Comparison of ENCODE assay signal across 8 mouse cellular contexts in the genomic region with DNA sequence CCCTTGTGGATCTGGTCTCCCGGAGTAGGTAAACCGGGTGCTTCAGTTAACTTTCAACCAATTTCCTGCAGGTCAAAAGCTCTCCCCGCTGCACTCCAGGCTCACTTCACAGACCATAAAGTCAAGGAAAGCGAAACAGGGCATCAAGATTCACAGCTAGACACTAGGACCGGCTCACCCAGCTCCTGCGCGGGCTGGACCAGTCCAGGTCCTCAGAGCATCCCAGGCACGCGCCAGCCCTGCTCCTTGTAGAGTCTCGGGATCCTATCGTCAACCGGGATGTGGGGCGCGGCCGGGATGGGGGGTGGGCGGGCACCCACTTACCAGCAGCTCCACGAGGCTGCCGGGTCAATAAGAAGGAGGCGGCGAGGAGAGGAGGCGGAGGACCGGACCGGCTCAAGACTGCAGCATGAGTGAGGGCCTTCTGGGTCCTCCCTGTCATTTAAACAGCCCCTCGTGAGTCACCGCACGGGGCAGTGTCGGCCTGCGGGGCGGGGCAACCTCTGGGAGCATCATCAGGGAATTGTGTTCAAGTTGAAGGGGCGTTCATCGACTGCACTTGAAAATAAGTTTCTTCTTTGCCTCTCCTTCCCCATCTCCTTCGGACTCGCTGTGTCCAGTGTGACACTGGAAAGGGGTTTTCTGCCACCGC. TPM values are rescaled to one million over a fixed set of nuclear protein-coding genes. Genes with fewer than 3 reads are reported as not detected.
DNase-seq lines count a peak whose midpoint lies in the region; ATAC-seq and TF ChIP-seq lines count a peak whose summit lies in the region.

A gene (minus strand): TSS at position 413 of the 652 bp plus-strand sequence.

- peak within 1 kb of the TSS; percentile 16; the same call in 1 of the 2 replicates for H3K4me3 ChIP-seq in lung, postnatal 0 days (ENCODE audit: low read depth, low read length)
- H3K4me3 ChIP-seq in forebrain, embryonic 11.5 days (ENCODE audit: low read depth, low read length) = peak within 1 kb of the TSS; percentile 19; the same call in 1 of the 2 replicates
- H3K4me3 ChIP-seq in limb, embryonic 10.5 days = peak within 1 kb of the TSS; percentile 47
- peak within 1 kb of the TSS; percentile 1; the same call in 1 of the 2 replicates for H3K4me3 ChIP-seq in neural tube, embryonic 12.5 days

- peak; percentile 32 for DNase-seq in lung, postnatal 0 days (ENCODE audit: low spot score)
- DNase-seq in lung, postnatal 25 days (ENCODE audit: low spot score) = no peak
- peak; percentile 78 for DNase-seq in forebrain, embryonic 11.5 days (ENCODE audit: low spot score)
- peak; percentile 78 for DNase-seq in limb, embryonic 10.5 days (ENCODE audit: low spot score)
- DNase-seq in layer of hippocampus, adult 11-12 months (ENCODE audit: low spot score) = no peak
- DNase-seq in natural killer cell, adult 2 months (ENCODE audit: low spot score in 2 of 2) = no peak
- DNase-seq in spleen, postnatal 4 days (ENCODE audit: low spot score in 2 of 2) = no peak

- H3K9ac ChIP-seq in lung, postnatal 0 days (replicated peaks; ENCODE audit: low read depth) = no peak within 1 kb of the TSS
- peak within 1 kb of the TSS; percentile 37 for H3K9ac ChIP-seq in forebrain, embryonic 11.5 days (ENCODE audit: low read length)
- 0 out of 2 replicates have a peak within 1 kb of the TSS, but pooled peaks have one; percentile 6 for H3K9ac ChIP-seq in neural tube, embryonic 12.5 days

- H3K36me3 ChIP-seq in lung, postnatal 0 days (ENCODE audit: insufficient read depth, low read length) = no peaks in the 10 kb centered on the region
- no peaks in the 10 kb centered on the region for H3K36me3 ChIP-seq in forebrain, embryonic 11.5 days (ENCODE audit: control insufficient read depth, insufficient read depth, low read length)
- H3K36me3 ChIP-seq in limb, embryonic 10.5 days = no peaks in the 10 kb centered on the region
- H3K36me3 ChIP-seq in neural tube, embryonic 12.5 days = no peaks in the 10 kb centered on the region

- TF ChIP-seq EP300 in lung, postnatal 0 days (IDR thresholded peaks at IDR 0.05) = no peak

- ATAC-seq in lung, postnatal 0 days = peak; percentile 47
- peak; percentile 49; the same call in 1 of the 2 replicates for ATAC-seq in forebrain, embryonic 11.5 days (replicated peaks; ENCODE audit: low FRiP score)
- ATAC-seq in neural tube, embryonic 12.5 days (ENCODE audit: low FRiP score, low read depth) = peak; percentile 52; the same call in 1 of the 2 replicates

- H3K9me3 ChIP-seq in lung, postnatal 0 days (ENCODE audit: low read length) = no peaks in the 10 kb centered on the region
- no peaks in the 10 kb centered on the region for H3K9me3 ChIP-seq in forebrain, embryonic 11.5 days (ENCODE audit: control insufficient read depth, low read length)
- no peaks in the 10 kb centered on the region for H3K9me3 ChIP-seq in limb, embryonic 10.5 days (replicated peaks)
- H3K9me3 ChIP-seq in neural tube, embryonic 12.5 days = no peaks in the 10 kb centered on the region

- 8% methylated on average over 32 of the region's 34 CpGs for WGBS in lung, postnatal 0 days
- WGBS in forebrain, embryonic 11.5 days = 6% methylated on average over 34 of the region's 34 CpGs
- 6% methylated on average over 34 of the region's 34 CpGs for WGBS in limb, embryonic 10.5 days
- WGBS in neural tube, embryonic 12.5 days = 6% methylated on average over 34 of the region's 34 CpGs

- H3K4me1 ChIP-seq in lung, postnatal 0 days (ENCODE audit: insufficient read depth, low read depth, low read length) = peaks cover 4% of the 10 kb centered on the region
- peaks cover 4% of the 10 kb centered on the region; the same call in 1 of the 2 replicates for H3K4me1 ChIP-seq in forebrain, embryonic 11.5 days (replicated peaks; ENCODE audit: control insufficient read depth, insufficient read depth, low read length)
- H3K4me1 ChIP-seq in limb, embryonic 10.5 days = peaks cover 74% of the 10 kb centered on the region
- peaks cover 25% of the 10 kb centered on the region for H3K4me1 ChIP-seq in neural tube, embryonic 12.5 days

- peak within 1 kb of the TSS; percentile 30 for H3K4me2 ChIP-seq in lung, postnatal 0 days (replicated peaks; ENCODE audit: low read depth, low read length)
- H3K4me2 ChIP-seq in forebrain, embryonic 11.5 days (ENCODE audit: low read depth, low read length, severe bottlenecking) = peak within 1 kb of the TSS; percentile 47
- peak within 1 kb of the TSS; percentile 58 for H3K4me2 ChIP-seq in neural tube, embryonic 12.5 days (replicated peaks)

- TF ChIP-seq CTCF in lung, postnatal 0 days (IDR thresholded peaks at IDR 0.05) = peak; percentile 48

- peaks cover 21% of the 10 kb centered on the region; the same call in 1 of the 2 replicates for H3K27me3 ChIP-seq in lung, postnatal 0 days (replicated peaks; ENCODE audit: insufficient read depth, low read length)
- peaks cover 20% of the 10 kb centered on the region for H3K27me3 ChIP-seq in forebrain, embryonic 11.5 days (ENCODE audit: control insufficient read depth, insufficient read depth, low read length)
- H3K27me3 ChIP-seq in limb, embryonic 10.5 days (ENCODE audit: low read depth, poor library complexity, severe bottlenecking) = peaks cover 53% of the 10 kb centered on the region
- peaks cover 38% of the 10 kb centered on the region for H3K27me3 ChIP-seq in neural tube, embryonic 12.5 days (replicated peaks)

- H3K27ac ChIP-seq in lung, postnatal 0 days (ENCODE audit: low read length) = no peak within 1 kb of the TSS
- no peak within 1 kb of the TSS for H3K27ac ChIP-seq in forebrain, embryonic 11.5 days (ENCODE audit: low read depth, low read length)
- H3K27ac ChIP-seq in limb, embryonic 10.5 days = peak within 1 kb of the TSS; percentile 61
- H3K27ac ChIP-seq in neural tube, embryonic 12.5 days = no peak within 1 kb of the TSS

RNA-seq across cellular contexts. Expression of the gene that starts here (rescaled TPM):
- 1.4 and 2.0 TPM in 2 replicates for polyA plus RNA-seq in lung, postnatal 0 days (2015; fragmentation: Nextera tagmentation; extraction: Ambion mirVana)
- polyA plus RNA-seq in forebrain, embryonic 11.5 days (2014; fragmentation: Nextera tagmentation; extraction: Ambion mirVana) = 0.40 and 1.1 TPM in 2 replicates
- polyA plus RNA-seq in limb, embryonic 10.5 days (2016; fragmentation: Nextera tagmentation; extraction: Ambion mirVana) = 0.23 and 0.68 TPM in 2 replicates
- 0.27 and 0.41 TPM in 2 replicates for polyA plus RNA-seq in neural tube, embryonic 12.5 days (2016; fragmentation: Nextera tagmentation; extraction: Ambion mirVana)

Comparison
In these comparisons a context has a peak if more than half of its experiments do, and no peak if none do; other contexts are left out.
1. DNase-seq: peak in lung, postnatal 0 days (single experiment) and forebrain, embryonic 11.5 days (single experiment); none in lung, postnatal 25 days (single experiment), layer of hippocampus, adult 11-12 months (single experiment), natural killer cell, adult 2 months (0 of 2) and spleen, postnatal 4 days (0 of 2).
2. Peak in DNase-seq, H3K4me3 ChIP-seq and H3K27ac ChIP-seq in limb, embryonic 10.5 days; RNA of the gene not detected or under 1 TPM.
3. Peak in ATAC-seq, H3K4me3 ChIP-seq, H3K9ac ChIP-seq and H3K4me2 ChIP-seq in neural tube, embryonic 12.5 days; RNA of the gene not detected or under 1 TPM.
4. Peak in every context shown above with its lines, with median percentiles within 50 percentile points of each other: ATAC-seq, H3K4me2 ChIP-seq and H3K4me3 ChIP-seq.